In genomic region chr1:51594666-51595065, GRCm38 (mm10) we compare ENCODE assay signal across 10 mouse cellular contexts.
"Had no signal": no experiment of that assay in that cellular context is flagged by ENCODE, and none has a peak within 500 bp of the region (broad histone marks: within the 10 kb centered on the region; RNA-seq: fewer than 3 reads in every experiment).

No protein-coding gene starts in this region.

- ATAC-seq: liver, postnatal 0 days; midbrain, embryonic 15.5 days had no signal

- H3K9me3 ChIP-seq: limb, embryonic 12.5 days; liver, embryonic 13.5 days; midbrain, embryonic 15.5 days had no signal

- DNase-seq: kidney, adult 9 months; layer of hippocampus, adult 9-11 months; layer of hippocampus, postnatal 36 days; liver; liver, embryonic 13.5 days; liver, postnatal 0 days; right cerebral cortex, postnatal 14 days had no signal

- H3K4me3 ChIP-seq: limb, embryonic 12.5 days; liver, embryonic 13.5 days; midbrain, embryonic 15.5 days had no signal

- H3K4me2 ChIP-seq: limb, embryonic 12.5 days; liver, embryonic 13.5 days; midbrain, embryonic 11.5 days; midbrain, embryonic 15.5 days had no signal

- H3K36me3 ChIP-seq: limb, embryonic 12.5 days; liver, embryonic 13.5 days; midbrain, embryonic 15.5 days had no signal

- H3K27ac ChIP-seq: limb, embryonic 12.5 days; liver, embryonic 13.5 days; midbrain, embryonic 15.5 days had no signal

- H3K27me3 ChIP-seq: liver, embryonic 13.5 days; midbrain, embryonic 15.5 days had no signal

- H3K9ac ChIP-seq: limb, embryonic 12.5 days; liver, embryonic 13.5 days; liver, postnatal 0 days; midbrain, embryonic 15.5 days had no signal
